Mouse (Mus musculus): Measurements from ENCODE around the gene Stab2.

The Stab2 gene

DNA sequence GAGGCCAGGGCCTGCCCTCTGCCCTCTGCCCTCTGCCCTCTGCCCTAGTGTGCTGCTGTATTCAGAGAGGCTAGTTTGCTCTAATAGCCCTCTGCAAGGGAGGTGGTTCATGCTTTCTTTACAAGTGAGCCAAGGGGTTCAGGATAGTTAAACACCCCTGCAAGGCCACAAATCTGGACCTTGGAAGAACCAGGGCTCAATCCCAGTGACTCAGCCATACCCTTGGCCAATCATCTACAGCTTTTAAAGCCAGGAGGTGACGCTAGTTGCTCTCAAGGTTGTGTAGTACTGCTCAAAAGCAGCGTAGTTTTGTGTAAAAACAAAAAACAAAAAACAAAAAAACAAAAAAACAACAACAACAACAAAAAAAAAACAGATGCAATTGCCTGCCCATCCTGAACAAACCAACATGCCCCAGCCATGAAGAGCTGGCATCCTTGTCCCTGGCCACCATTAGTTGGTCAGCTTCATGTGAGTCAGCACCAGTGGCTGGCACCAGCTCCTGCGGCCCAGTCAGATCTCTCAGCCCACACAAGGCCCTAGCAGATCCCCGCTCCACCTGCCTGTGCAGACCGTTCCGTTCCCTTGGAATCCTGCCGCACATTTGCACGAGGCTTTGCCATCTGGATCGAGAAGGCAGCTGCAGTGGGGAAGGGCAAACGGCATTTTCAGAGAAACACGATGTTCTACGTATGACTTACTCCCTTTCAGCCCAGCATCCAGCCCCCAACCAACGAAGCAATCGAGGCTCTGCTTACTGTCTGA, 117.5 kb downstream of the Stab2 start:
- no peak for DNase-seq (ENCODE audit: low spot score in 2 of 2)

DNA sequence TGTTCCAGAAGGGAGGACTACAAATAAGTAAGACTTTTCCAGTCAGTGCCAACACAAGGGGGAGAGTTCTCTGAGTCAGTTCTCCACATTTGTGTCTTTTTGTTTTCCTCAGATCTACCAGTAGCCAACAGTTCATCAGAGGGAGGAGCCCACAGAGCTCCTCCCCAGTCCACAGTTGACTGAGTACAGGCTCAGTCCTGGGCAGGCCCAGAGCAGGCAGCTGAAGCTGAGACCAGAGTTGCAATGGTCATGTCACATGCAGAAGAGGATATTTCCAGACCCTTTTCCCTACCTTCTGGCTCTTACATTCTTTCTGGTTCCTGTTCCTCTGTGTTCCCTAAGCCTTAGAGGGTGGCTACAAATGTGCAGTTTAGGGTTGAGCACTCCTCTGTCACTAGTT, 118.4 kb downstream of the Stab2 start:
- no peak for DNase-seq (ENCODE audit: low spot score in 2 of 2)

DNA sequence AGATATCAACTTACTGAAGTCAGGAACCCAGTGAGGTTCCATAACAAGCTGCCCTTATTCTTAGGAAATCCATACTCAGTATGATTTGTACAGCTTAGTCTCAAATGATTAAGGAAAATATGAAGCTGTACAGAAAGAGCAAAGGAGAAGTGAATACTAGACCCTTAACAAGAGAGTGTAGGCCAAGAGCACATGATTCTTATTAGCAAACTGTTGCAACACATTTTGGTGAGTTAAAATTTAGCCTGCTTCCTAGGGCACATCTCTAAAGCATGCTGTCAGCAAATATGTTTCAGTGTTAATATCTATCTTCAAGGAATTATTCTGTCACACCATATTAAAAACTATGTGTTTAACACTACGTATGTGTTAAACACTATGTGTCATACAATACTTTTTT, 121.4 kb downstream of the Stab2 start:
- no peak for DNase-seq (ENCODE audit: low spot score in 2 of 2)

- DNase-seq (ENCODE audit: low spot score in 2 of 2): no peak
These were observed 126.4 kb downstream of the Stab2 start for GRCm38 (mm10) chr10:86881448-86881847.

- DNase-seq (ENCODE audit: low spot score in 2 of 2): no peak
These were observed 127.6 kb downstream of the Stab2 start for GRCm38 (mm10) chr10:86880071-86880806.

GRCm38 (mm10) chr10:86878721-86879120, 129.1 kb downstream of the Stab2 start:
- DNase-seq (ENCODE audit: low spot score in 2 of 2): no peak

GRCm38 (mm10) chr10:86872591-86872990, 135.2 kb downstream of the Stab2 start:
- DNase-seq (ENCODE audit: low spot score in 2 of 2): no peak

DNA sequence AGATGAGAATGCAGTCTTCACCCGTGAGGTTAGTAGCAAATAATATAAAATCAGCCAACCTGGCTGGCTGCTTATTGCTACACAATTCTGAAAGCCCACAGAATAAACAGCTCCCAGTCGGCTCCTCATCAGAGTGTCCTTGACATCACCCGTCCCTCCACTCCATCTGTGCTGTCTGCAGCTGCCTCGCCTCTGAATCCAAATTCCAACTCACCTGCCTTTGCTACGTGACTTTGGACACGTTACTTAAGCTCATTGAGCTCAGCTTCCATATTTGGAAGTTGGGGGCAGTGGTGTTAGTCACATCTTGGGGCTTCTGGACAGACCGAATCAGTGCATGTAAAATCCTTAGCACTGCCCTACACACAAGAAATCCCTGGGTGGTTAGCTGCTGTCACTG, 135.7 kb downstream of the Stab2 start:
- no peak for DNase-seq (ENCODE audit: low spot score in 2 of 2)

- DNase-seq (ENCODE audit: low spot score in 2 of 2): no peak
These were observed 144.4 kb downstream of the Stab2 start for GRCm38 (mm10) chr10:86863429-86863828.

DNA sequence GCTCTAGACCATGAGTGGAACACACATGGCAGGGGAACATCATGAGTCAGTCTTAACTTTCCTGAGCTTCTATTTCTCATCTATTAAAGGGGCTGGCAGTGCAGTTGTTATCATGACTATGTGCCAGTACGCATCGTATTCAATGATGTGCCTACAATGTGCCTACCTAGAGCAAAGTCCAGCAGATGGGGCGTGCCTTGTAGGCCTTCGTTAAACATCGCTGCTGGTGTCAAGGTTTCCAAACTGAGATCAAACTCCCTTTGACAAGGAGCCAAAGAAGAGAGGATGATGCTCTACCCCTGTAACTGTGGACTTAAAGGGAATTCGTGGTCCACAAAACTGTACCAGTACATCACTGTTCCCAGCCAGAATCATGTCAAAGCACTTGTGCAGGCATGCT, 145.3 kb downstream of the Stab2 start:
- DNase-seq (ENCODE audit: low spot score in 2 of 2): no peak

DNA sequence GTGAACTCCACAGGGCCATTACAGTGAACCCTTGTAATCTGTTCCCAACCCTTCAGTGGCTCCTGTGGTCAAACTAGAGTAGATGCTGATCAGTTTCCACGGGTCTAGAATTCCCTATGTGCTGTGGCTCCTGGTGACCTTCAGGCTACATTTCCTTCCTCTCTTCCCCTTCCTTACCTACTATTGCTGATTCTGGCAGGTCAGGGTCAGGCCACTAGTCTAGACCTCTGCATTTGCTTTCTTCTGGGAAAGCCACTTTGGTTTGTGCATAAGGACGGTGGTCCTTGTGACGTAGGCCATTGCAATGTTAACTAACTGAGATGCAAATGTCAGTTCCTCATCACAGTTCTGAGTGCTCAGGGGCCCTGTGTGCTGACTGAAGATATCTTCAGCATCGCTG, 147.4 kb downstream of the Stab2 start:
- no peak for DNase-seq (ENCODE audit: low spot score in 2 of 2)

GRCm38 (mm10) chr10:86853433-86853832, 154.4 kb downstream of the Stab2 start:
- DNase-seq (ENCODE audit: low spot score in 2 of 2): no peak

GRCm38 (mm10) chr10:86852160-86852559, 155.7 kb downstream of the Stab2 start:
- DNase-seq (ENCODE audit: low spot score in 2 of 2): no peak

DNA sequence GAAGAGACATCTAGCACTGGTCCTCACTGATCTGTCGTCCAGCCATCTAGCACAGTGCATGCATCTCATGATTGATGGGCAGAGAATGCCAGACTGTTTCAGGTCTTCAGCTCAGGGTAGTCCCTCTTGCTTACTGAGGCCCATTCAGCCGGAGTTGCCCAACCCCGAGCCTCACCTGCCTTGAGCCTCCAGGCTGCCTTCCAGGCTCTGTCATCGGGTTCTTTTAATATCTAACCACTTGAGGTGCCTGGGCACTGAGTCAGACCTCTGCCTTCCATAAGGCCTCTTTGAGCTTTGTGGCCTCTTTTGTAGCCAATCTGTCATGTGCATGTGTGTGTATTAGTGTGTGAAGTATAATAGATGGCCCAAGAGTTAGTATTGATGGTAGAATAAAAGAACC, 158.3 kb downstream of the Stab2 start:
- peak in 1 of 2 experiments; percentile 7 for DNase-seq (ENCODE audit: low spot score in 2 of 2)

GRCm38 (mm10) chr10:86849087-86849486, 158.7 kb downstream of the Stab2 start:
- no peak for DNase-seq (ENCODE audit: low spot score in 2 of 2)

GRCm38 (mm10) chr10:86846926-86847467, 160.8 kb downstream of the Stab2 start:
- no peak for DNase-seq (ENCODE audit: low spot score in 2 of 2)

DNA sequence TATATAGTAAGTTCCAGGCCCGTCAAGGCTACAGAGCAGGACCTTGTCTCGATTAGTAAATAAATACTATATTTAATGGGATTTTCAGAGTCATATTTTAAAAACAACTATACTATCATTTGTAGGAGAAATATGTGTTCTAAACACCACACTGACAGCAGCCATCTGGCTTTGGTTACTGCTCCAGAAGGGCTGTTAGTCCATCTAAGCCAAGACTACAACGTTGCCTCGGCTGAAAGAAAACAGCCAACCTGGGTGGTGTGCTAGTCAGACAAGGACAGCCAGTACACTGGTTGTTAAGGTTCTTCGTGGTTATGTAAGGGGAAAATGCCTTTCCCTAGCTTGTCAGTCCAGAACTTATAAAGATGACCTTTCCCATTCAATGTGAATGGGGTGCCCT, 165.2 kb downstream of the Stab2 start:
- DNase-seq (ENCODE audit: low spot score in 2 of 2): no peak

- DNase-seq (ENCODE audit: low spot score in 2 of 2): no peak
These were observed 169.0 kb downstream of the Stab2 start for GRCm38 (mm10) chr10:86838827-86839226.

GRCm38 (mm10) chr10:86836784-86837183, 171.0 kb downstream of the Stab2 start:
- DNase-seq (ENCODE audit: low spot score in 2 of 2): no peak

DNA sequence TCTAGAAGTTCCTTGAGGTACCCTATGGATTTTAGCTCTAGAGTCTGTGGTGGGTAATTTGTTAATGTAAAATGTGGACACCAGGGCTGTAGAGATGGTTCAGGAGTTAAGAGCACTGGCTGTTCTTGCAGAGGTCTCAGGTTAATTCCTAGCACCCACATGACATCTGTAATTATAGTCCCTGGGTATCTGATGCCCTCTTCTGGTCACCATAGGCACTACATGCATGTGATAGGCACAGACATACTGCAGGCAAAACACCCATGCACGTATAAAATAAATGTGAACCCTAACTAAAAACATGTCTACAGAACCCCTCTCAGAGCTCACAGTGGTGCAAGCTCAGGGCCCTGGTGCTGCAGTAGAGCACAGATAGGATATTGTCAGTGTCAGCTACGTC, 178.3 kb downstream of the Stab2 start:
- DNase-seq (ENCODE audit: low spot score in 2 of 2): no peak

- DNase-seq (ENCODE audit: low spot score in 2 of 2): no peak
These were observed 179.3 kb downstream of the Stab2 start for GRCm38 (mm10) chr10:86828221-86829135.

GRCm38 (mm10) chr10:86826929-86827328, 180.9 kb downstream of the Stab2 start:
- DNase-seq (ENCODE audit: low spot score in 2 of 2): no peak

Measured in heart, adult 9 months (tissue).